Mouse (Mus musculus): Measurements from ENCODE around the gene Gclc.

Gclc gene

DNA sequence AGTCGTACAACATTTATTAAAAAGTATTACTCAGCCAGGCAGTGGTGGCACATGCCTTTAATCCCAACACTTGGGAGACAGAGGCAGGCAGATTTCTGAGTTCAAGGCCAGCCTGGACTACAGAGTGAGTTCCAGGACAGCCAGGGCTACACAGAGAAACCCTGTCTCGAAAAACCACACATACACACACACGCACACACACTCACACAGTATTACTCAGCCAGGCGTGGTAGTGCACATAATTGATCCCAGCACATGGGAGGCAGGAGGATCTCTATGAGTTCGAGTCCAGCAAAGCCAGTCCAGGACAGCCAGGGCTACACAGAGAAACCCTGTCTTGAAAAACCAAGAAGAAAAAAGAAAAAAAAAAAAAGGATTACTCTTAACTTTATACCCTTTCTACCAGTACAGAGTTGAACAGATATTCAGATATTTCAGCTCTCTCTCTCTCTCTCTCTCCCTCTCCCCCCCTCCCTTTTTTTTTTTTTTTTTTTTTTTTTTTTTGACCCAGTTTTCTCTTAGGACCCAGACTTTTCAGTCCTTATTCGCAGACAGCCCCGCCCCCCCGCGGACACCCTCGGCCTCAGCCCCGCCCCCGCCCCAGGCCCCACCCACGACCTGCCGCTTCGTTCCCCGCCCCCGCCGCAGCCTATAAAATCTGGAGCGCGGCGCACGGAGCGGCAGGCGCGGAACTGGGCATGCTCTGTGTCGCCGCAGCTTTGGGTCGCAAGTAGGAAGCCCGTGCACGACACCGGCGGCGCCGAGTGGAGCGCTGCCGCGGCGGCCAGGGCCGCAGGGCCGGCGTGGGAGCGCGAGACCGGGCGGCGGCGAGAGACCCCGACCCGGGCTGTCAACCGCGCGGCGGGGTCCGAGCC is at the start of gene Gclc:
Gene Gclc (plus strand): TSS at position 683 of the 875 bp plus-strand sequence.
- DNase-seq (ENCODE audit: low read depth, low spot score), result peak; percentile 73

- no peak for DNase-seq (ENCODE audit: low read depth, low spot score)
Observed at GRCm38 (mm10) chr9:77706515-77706914, 47.8 kb upstream of the Gclc start.

DNA sequence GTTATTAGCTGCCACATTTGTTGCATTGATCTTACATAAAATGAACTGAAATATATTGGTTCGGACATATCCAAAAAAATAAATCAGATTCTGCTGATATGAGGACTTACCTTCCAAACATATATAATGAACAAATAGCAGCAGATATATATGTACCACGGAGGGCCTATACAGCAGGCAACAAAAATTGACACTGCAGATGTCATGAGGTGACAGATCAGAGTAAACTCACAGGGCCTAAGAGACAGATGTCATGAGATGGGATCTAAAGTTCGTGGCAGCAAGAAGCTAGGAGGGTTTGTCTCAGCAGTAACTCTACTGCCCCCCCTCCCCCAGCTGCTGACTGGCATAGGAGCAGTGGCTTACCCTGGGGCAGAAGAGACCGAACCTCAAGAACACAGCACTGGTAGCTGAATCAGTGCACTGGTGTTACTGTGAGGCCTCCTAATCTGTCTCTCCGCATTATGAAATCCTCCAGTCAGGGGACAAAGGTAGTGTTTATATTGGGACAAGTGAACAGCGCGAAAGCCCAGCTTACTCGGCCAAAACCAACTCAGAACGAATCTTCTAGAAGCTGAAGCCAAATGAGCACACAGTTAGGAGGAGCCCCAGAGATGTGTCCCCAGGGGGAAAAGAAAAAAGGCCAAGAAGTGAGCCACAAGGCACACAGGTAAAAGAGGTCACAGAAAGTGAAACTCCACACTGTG is 46.7 kb upstream of the Gclc start:
- no peak for DNase-seq (ENCODE audit: low read depth, low spot score)

- no peak for DNase-seq (ENCODE audit: low read depth, low spot score)
Observed at GRCm38 (mm10) chr9:77708950-77709349, 45.4 kb upstream of the Gclc start.

DNA sequence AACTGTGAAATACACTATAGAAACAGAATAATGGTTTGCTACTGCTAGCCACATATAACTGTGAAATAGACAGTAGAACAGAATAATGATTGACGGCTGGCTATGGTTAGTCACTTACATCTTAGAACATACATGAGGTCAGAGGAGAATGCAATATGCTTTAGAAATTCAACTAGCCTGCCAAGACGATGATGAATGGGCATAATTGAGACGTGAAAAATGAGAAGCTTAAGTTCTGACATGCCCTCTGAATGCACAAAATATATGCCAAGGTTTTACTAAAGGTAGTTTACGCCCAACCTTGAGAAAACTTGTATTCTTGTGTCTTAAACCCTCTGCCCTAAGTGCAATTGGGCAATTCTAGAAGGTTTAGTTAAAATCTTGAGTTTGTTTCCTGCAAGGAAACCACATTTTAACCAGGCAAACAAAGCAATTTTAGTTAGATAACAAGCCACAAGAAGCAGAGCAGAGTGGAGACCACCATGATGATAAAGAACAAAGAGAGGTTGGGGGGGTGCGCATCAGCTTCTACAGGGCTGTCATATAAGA is 43.2 kb upstream of the Gclc start:
- no peak for DNase-seq (ENCODE audit: low read depth, low spot score)

DNA sequence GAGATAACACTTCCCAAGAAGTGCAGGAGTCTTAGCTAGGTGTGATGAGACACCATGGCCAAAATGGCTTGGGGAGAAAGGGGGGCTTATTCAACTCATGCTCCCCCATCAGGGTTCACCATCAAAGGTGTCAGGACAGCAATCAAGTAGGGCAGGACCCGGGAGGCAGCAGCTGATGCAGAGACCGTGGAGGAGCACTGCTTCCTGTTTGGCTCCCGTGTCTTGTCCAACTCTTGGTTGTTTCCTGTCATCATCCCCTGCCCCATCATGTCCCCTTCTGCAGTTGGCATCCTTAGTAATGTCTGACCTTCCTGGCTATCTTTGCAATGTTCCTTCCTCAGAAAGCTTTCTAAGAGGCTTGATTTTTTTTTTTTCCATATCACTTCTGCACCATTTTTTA is 41.5 kb upstream of the Gclc start:
- DNase-seq (ENCODE audit: low read depth, low spot score), result no peak

- DNase-seq (ENCODE audit: low read depth, low spot score), result no peak
Observed at GRCm38 (mm10) chr9:77713301-77713700, 41.0 kb upstream of the Gclc start.

- DNase-seq (ENCODE audit: low read depth, low spot score), result no peak
Observed at GRCm38 (mm10) chr9:77715262-77715661, 39.1 kb upstream of the Gclc start.

GRCm38 (mm10) chr9:77716009-77716408 is 38.3 kb upstream of the Gclc start:
- DNase-seq (ENCODE audit: low read depth, low spot score), result no peak

DNA sequence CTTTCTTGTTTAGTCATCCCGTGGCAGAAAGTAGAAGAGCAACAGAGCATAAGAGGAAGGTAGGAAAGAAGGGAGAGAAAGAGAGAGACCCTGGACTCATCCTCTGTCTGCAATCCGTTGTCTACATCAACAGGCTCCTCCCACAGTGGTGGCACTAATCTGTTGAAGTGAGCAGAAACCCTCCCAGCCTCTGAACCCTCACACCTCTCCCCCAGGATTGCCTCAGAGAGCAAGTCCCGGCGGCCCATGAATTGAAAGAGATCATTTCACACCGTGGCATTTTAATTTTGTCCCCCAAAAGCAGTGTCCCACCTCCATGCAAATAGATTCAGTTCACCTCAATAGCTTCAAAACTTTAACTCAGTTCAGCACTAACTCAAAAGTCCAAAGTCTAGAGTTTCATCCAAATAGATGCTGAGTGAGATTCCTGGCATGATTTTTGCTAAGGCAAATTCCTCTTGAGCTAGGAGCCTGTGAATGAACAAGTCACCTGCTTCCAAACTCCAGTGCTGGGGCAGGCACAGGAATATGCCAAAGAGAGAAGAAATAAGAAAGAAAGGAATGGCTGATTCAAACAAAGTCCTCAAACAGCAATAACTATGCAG is 36.4 kb upstream of the Gclc start:
- DNase-seq (ENCODE audit: low read depth, low spot score), result no peak

DNA sequence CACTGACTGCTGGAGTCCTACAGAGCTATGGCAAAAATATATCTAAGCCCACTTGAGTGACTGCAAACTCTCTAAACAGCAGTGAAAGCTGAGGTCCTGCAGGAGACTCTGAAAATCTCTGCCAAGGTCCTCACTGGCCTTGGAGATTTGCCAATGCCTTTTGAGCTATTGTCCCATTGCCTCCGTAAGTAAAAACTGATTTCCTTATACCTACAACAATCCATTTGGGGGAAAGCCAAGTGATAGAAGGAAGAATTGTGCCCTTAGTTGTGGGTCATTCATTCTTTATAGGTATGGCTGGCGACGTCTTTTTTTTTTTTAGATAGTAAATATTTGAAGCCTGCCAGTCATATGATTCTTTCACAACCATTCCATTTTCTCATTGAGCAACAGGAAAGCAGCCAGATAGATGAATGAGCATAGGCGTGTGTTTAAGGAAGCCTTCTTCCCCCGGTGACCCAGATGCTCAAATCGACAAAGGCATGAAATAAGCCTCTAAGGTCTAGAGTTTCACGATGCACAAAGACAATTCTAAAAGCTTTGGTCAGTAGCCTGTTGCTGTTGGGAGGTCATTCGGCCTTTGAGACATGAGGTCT is 35.4 kb upstream of the Gclc start:
- DNase-seq (ENCODE audit: low read depth, low spot score), result no peak

DNA sequence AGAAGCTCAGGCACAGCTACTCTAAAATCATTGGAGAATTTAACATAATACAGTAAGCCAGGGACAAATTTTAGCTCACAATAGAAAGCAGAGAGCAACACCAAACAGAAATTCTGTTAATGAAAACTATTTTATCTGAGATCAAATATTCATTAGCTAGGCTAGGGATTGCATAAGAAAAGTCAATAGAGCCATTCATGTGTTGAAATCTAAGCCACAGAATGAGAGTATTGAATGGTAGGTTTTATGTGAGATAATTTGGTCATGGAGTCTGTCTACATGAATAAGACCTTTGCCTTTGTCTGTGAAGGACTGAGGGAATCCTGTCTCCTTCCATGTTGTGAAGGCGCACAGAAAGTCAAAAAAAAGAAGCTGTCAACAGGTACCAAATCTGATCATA is 34.7 kb upstream of the Gclc start:
- DNase-seq (ENCODE audit: low read depth, low spot score), result no peak

DNA sequence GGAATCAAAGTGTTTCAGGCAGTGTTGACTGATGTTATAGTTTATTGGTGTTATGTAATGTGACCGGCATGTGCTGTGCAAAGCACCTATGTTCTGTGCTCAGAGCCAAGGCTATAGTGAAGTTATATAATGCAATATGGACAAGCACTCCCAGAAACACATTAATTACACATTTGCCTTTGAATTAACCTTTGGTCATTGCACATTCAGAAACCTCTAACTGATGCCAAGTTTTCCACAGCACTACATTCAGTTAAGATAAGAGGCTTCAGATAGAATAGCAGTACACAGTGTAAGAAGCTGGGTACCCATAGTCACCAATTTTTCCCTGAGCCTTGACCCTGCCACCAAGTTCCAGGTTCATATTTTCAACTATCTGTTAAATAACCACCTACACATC is 32.0 kb upstream of the Gclc start:
- DNase-seq (ENCODE audit: low read depth, low spot score), result no peak

DNA sequence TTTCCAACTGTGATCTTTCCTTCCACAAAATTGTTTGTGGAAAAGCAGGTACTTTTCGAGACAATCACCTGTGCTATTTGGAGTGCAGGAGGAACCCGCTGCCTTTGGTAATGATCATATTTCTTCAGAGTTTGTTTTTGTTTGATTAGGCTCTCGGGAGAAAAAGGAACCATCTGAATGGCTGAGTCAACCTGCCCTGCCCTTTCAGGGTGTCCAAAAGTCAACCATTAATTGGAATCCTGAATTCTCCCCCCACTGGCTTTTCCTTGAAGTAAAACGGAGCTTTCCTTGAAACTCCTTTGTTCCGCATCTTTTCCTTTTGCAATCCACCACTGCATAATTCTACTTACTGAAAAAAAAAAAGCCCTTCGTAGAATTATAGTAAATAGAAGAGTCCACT is 30.1 kb upstream of the Gclc start:
- DNase-seq (ENCODE audit: low read depth, low spot score), result no peak

DNA sequence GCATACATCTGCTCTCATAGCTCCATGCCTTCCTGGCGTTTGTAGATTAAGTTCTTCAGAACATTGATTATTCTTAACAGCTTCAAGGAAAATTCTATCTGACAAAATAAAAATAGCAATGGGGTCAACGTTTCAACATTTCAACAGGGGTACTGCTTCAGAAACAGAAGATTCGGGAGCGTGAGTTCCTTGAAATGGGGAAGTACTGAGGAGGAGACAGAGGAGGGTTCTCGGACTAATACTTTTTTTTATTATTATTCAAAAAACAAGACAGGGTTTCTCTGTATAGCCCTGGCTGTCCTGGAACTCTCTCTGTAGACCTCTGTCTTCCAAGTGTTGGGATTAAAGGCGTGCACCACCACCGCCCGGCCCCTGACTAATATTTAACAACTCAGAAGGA is 28.9 kb upstream of the Gclc start:
- DNase-seq (ENCODE audit: low read depth, low spot score), result no peak

- DNase-seq (ENCODE audit: low read depth, low spot score), result no peak
Observed at GRCm38 (mm10) chr9:77726018-77726684, 28.2 kb upstream of the Gclc start.

- no peak for DNase-seq (ENCODE audit: low read depth, low spot score)
Observed at GRCm38 (mm10) chr9:77727012-77727411, 27.3 kb upstream of the Gclc start.

DNA sequence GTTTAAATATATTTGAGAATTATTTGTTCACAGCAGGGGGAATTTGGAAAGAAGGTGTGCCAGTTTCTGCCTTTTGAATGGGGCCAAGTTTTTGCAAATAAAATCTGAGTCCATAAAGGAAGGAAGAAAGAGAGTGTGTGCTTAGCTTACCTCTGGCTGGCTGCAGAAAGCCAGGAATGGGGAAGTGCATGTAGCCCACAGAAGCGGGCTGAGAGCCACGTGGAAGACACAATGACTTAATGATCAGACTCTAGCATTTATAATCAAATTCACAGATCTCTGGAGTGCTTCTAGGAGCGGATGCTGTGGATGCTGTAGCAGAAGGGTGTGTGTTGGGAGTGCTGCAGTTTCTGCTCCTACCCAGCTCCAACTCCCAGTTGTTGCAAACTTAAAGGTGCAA is 22.3 kb upstream of the Gclc start:
- no peak for DNase-seq (ENCODE audit: low read depth, low spot score)

DNA sequence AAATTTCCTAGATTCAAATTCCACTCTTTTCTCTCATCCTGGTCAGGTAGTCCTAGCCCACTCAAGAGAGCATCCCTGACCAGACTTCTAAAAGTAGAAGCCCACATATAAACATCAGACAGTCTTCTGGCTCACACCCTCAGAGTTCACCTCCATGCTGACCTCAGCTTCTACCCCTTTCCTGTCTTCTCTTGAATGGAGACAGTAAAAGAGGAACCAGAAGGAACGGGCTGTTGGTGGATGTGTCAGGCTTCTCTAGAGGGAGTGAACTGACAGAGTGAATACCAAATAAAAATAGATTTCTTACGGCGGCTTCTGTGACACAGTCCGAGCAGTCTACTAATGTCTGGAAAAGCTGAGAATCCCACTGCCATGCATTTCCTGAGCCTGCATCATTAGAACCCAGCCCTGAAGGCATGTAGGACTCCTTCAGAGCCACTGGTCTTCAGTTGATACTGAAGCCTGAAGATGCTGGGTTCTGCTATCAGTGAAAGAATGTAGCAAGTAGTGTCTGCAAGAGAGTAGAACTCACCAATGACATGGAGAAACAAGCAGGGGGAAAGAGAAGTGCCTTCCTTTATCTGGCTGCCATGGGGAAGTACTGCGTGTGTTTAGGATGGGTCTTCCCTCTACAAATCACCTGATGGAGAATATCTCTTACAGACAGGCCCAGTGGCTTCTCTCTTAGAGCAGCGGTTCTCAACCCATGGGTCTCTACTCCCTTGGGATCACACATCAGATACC is 16.9 kb upstream of the Gclc start:
- no peak for DNase-seq (ENCODE audit: low read depth, low spot score)

- no peak for DNase-seq (ENCODE audit: low read depth, low spot score)
Observed at GRCm38 (mm10) chr9:77741452-77741851, 12.9 kb upstream of the Gclc start.

- no peak for DNase-seq (ENCODE audit: low read depth, low spot score)
Observed at GRCm38 (mm10) chr9:77744798-77745197, 9.5 kb upstream of the Gclc start.

Measured in telencephalon, adult 2 months (tissue).